Mouse (Mus musculus) regulatory T cell (primary cell): ENCODE measurements around the gene Rxfp2.

Experiments
- in situ Hi-C: fragments of 300-600 bp; cut with MboI, MseI; formaldehyde crosslinking; loops from one replicate; pipeline ENCODE4 v1.15.1; 2025; ENCODE audit warnings: high pct_unique_total_duplicates

Gene Rxfp2

GRCm38 (mm10) chr5:150115271-150116092 is 97.0 kb downstream of the Rxfp2 start:
- in situ Hi-C loops = no loop called here

GRCm38 (mm10) chr5:150116216-150116905 is 97.9 kb downstream of the Rxfp2 start:
- in situ Hi-C loops = no loop called here

- in situ Hi-C loops = no loop called here
These were observed 98.4 kb downstream of the Rxfp2 start for GRCm38 (mm10) chr5:150116906-150117216.

GRCm38 (mm10) chr5:150118124-150118454 is 99.6 kb downstream of the Rxfp2 start:
- in situ Hi-C loops = no loop called here

- in situ Hi-C loops = no loop called here
These were observed 100.2 kb downstream of the Rxfp2 start, which contains the start of gene Fry for GRCm38 (mm10) chr5:150118455-150119241. Gene Fry, plus strand, starts transcription at chr5:150118645.

GRCm38 (mm10) chr5:150120676-150121075 is 102.2 kb downstream of the Rxfp2 start:
- in situ Hi-C loops = no loop called here

GRCm38 (mm10) chr5:150122095-150122494 is 103.6 kb downstream of the Rxfp2 start:
- in situ Hi-C loops = no loop called here

- in situ Hi-C loops = no loop called here
These were observed 104.1 kb downstream of the Rxfp2 start for GRCm38 (mm10) chr5:150122571-150122970.

GRCm38 (mm10) chr5:150125920-150126319 is 107.4 kb downstream of the Rxfp2 start:
- in situ Hi-C loops = no loop called here

GRCm38 (mm10) chr5:150128432-150128831 is 110.0 kb downstream of the Rxfp2 start:
- in situ Hi-C loops = no loop called here

GRCm38 (mm10) chr5:150130144-150130543 is 111.7 kb downstream of the Rxfp2 start:
- in situ Hi-C loops = no loop called here

- in situ Hi-C loops = no loop called here
These were observed 112.7 kb downstream of the Rxfp2 start for GRCm38 (mm10) chr5:150131166-150131565.
